Mouse (Mus musculus): Measurements from ENCODE around the gene Mpeg1.

GRCm38 (mm10) chr19:12435011-12435416 is 25.6 kb upstream of the Mpeg1 start:
- no peak for TF ChIP-seq POLR2A (IDR thresholded peaks at IDR 0.05; ENCODE audit: control insufficient read depth, extremely low read depth, insufficient read depth, low read length, poor library complexity)
- TF ChIP-seq CTCF (IDR thresholded peaks at IDR 0.05; ENCODE audit: borderline replicate concordance, control insufficient read depth, extremely low read depth, insufficient read depth, low read length, poor library complexity): no peak
